Comparison of ENCODE assay signal across 22 mouse cellular contexts in the genomic region with DNA sequence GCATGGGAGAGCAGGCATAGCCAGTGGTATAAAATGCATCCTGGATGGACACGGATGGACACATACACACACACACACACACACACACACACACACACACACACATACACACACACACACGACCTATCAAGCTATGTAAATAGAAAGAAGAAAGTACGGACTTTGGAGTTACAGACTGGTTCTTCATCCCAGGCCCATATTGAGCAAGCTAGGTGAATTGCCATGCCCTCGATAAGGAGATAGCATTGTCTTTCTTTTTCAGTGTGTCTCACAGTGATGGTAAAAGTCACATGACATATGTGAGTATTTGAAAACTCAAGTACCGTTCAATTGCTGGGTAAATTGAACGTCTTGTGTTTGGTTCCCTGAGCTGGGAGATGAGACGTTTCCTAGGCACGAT. TPM values are rescaled to one million over a fixed set of nuclear protein-coding genes. Genes with fewer than 3 reads are reported as not detected.
"Had no signal": no experiment of that assay in that cellular context is flagged by ENCODE, and none has a peak within 500 bp of the region (broad histone marks: within the 10 kb centered on the region; RNA-seq: fewer than 3 reads in every experiment).

No protein-coding gene starts in this region.

- H3K4me2 ChIP-seq: lung, embryonic 14.5 days; midbrain, embryonic 12.5 days; neural tube, embryonic 13.5 days; neural tube, embryonic 15.5 days; stomach, embryonic 15.5 days had no signal

- H3K4me3 ChIP-seq: midbrain, embryonic 10.5 days; midbrain, embryonic 12.5 days; myocyte; neural tube, embryonic 13.5 days; neural tube, embryonic 15.5 days; stomach, embryonic 15.5 days had no signal

- DNase-seq: lung, adult 18-20 months; lung, embryonic 14.5 days; lung, postnatal 10 days; lung, postnatal 4 days; midbrain, embryonic 14.5 days; retina, postnatal 1 day; right cerebral cortex, adult 18-20 months; right cerebral cortex, postnatal 25 days; right cerebral cortex, postnatal 4 days; thymus, adult 18-20 months; thymus, postnatal 14 days; thymus, postnatal 36 days had no signal

- H3K27ac ChIP-seq: midbrain, embryonic 10.5 days; midbrain, embryonic 12.5 days; neural tube, embryonic 13.5 days; neural tube, embryonic 15.5 days; stomach, embryonic 15.5 days had no signal

- ATAC-seq: midbrain, embryonic 16.5 days had no signal

- H3K4me1 ChIP-seq: midbrain, embryonic 10.5 days; midbrain, embryonic 12.5 days; neural tube, embryonic 13.5 days; neural tube, embryonic 15.5 days; stomach, embryonic 15.5 days had no signal

- H3K9me3 ChIP-seq: midbrain, embryonic 10.5 days; midbrain, embryonic 12.5 days; neural tube, embryonic 13.5 days; neural tube, embryonic 15.5 days; stomach, embryonic 15.5 days had no signal

- H3K36me3 ChIP-seq: midbrain, embryonic 10.5 days; midbrain, embryonic 12.5 days; neural tube, embryonic 13.5 days; neural tube, embryonic 15.5 days; stomach, embryonic 15.5 days had no signal

- H3K9ac ChIP-seq: lung, embryonic 14.5 days; midbrain, embryonic 12.5 days; neural tube, embryonic 13.5 days; neural tube, embryonic 15.5 days; stomach, embryonic 15.5 days had no signal

- H3K27me3 ChIP-seq: midbrain, embryonic 12.5 days; neural tube, embryonic 13.5 days; neural tube, embryonic 15.5 days; stomach, embryonic 15.5 days had no signal

RNA-seq across cellular contexts. Expression of gene Abcc2, which starts 44.9 kb away (rescaled TPM):
- total RNA-seq: megakaryocyte-erythroid progenitor cell, adult 5-6 weeks had no signal
- polyA plus RNA-seq: lung, embryonic 14.5 days; lung, embryonic 16.5 days; midbrain, embryonic 12.5 days; midbrain, embryonic 14.5 days; myocyte; thymus, postnatal 0 days had no signal
